Mouse (Mus musculus): ENCODE measurements at regions not wholly inside any gene's neighbourhood (a gene's known extent, or its start where the extent isn't known, plus 50 kb on each side); places are given as distances from the start of the nearest gene placed in this dataset.
A peak's percentile ranks its signal among the peaks of the same experiment; 100 is the strongest.

DNA sequence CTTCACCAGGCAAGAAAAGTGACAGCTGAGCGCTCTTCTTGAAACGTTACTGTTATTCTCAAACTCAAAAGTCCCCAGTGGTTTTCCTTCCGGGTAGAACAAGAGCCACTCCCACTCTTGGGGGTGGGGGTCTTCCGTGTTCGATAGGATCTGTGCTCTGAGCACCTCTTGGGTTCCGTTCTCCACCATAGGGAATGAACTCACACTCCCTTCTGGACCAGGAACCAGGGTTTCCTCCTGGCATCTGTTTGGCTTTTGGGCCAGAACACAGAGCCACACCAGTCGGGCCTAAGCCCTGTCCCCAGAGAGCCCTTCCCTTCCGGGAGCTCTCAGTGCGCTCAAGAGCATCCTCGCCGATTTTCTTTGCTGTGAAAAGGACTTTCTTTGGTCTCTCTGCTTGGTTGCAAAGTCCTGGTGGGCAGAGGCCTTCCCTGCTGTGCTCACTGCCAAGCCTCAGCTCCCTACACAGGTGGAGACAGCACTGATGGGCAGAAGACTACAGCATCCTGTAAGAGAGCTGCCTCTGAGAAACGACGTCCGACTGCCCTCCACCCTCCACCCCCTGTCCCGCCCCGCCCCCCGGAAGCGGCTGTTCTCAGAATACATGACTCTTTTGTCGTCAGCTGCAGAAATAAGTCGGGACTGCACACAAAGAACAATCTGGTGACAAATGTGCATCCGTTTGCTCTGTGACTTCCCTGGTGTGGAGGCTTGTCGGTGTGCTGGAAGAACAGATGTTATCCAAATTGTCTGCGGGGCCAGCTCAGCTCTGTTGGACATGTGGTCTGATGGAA, 90.9 kb upstream of the Lef1 start:
- DNase-seq (ENCODE audit: low spot score): peak; percentile 35
- no peak overlapping the region for H3K27ac ChIP-seq (ENCODE audit: low read depth, low read length)
- H3K9ac ChIP-seq (ENCODE audit: low read depth, low read length): no peak overlapping the region

DNA sequence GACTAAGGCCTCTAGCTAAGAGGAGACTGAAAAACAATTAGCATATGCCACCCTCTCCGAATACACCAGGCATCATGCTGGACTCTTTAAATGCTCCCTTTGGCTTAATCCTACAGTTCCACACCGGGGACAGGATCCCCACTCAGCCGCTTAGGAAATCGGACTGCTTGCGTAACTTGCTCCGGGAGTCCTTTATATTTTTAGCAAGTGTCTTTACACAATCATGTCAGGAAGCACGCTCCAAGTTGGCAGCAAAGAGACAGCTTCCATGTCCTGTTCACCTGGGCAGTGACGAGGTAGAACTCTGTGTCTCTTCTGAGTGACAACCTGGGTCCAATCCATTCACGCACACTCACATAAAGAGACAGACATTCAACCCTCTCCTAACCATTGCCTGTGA, 92.4 kb upstream of the Lef1 start:
- H3K4me1 ChIP-seq (replicated peaks; ENCODE audit: control insufficient read depth, insufficient read depth, low read length): no peaks in the 10 kb centered on the region
- no peak for ATAC-seq (replicated peaks; ENCODE audit: low FRiP score)
- no peak overlapping the region for H3K4me3 ChIP-seq (ENCODE audit: low read depth, low read length)
- 73% methylated on average over 9 of the region's 9 CpGs for WGBS
- no peaks in the 10 kb centered on the region for H3K36me3 ChIP-seq (ENCODE audit: control insufficient read depth, insufficient read depth, low read length)
- H3K27ac ChIP-seq (ENCODE audit: low read depth, low read length): no peak overlapping the region
- no peak for DNase-seq (ENCODE audit: low spot score)
- H3K9ac ChIP-seq (ENCODE audit: low read depth, low read length): no peak overlapping the region
- H3K9me3 ChIP-seq (ENCODE audit: control insufficient read depth, low read length): no peaks in the 10 kb centered on the region
- no peaks in the 10 kb centered on the region for H3K27me3 ChIP-seq (replicated peaks; ENCODE audit: control insufficient read depth, insufficient read depth, low read length)
- no peak overlapping the region for H3K4me2 ChIP-seq

More for the DNA sequence above, 90.9 kb upstream of the Lef1 start:
- H3K27me3 ChIP-seq (replicated peaks; ENCODE audit: control insufficient read depth, insufficient read depth, low read length): no peaks in the 10 kb centered on the region
- H3K36me3 ChIP-seq (ENCODE audit: control insufficient read depth, insufficient read depth, low read length): no peaks in the 10 kb centered on the region
- peak overlapping the region; percentile 26; the same call in 1 of the 2 replicates for H3K4me3 ChIP-seq (ENCODE audit: low read depth, low read length)
- H3K9me3 ChIP-seq (ENCODE audit: control insufficient read depth, low read length): no peaks in the 10 kb centered on the region
- no peaks in the 10 kb centered on the region for H3K4me1 ChIP-seq (replicated peaks; ENCODE audit: control insufficient read depth, insufficient read depth, low read length)
- peak overlapping the region; percentile 59 for H3K4me2 ChIP-seq
- 17% methylated on average over 23 of the region's 23 CpGs for WGBS
- ATAC-seq (replicated peaks; ENCODE audit: low FRiP score): peak; percentile 47; the same call in 1 of the 2 replicates

- no peak overlapping the region for H3K9ac ChIP-seq (ENCODE audit: low read depth, low read length)
- 66% methylated on average over 10 of the region's 10 CpGs for WGBS
- H3K4me1 ChIP-seq (replicated peaks; ENCODE audit: control insufficient read depth, insufficient read depth, low read length): no peaks in the 10 kb centered on the region
- no peak overlapping the region for H3K27ac ChIP-seq (ENCODE audit: low read depth, low read length)
- H3K4me3 ChIP-seq (ENCODE audit: low read depth, low read length): no peak overlapping the region
- no peaks in the 10 kb centered on the region for H3K27me3 ChIP-seq (replicated peaks; ENCODE audit: control insufficient read depth, insufficient read depth, low read length)
- H3K9me3 ChIP-seq (ENCODE audit: control insufficient read depth, low read length): no peaks in the 10 kb centered on the region
- H3K36me3 ChIP-seq (ENCODE audit: control insufficient read depth, insufficient read depth, low read length): no peaks in the 10 kb centered on the region
- ATAC-seq (replicated peaks; ENCODE audit: low FRiP score) (no peak), DNase-seq (ENCODE audit: low spot score) (no peak)
- no peak overlapping the region for H3K4me2 ChIP-seq
Measured at GRCm38 (mm10) chr3:131016104-131016503, 94.2 kb upstream of the Lef1 start.

GRCm38 (mm10) chr3:131014092-131014716, 96.1 kb upstream of the Lef1 start:
- Histone ChIP-seq H3K9ac (ENCODE audit: low read depth, low read length) (no peak overlapping the region), H3K36me3 (ENCODE audit: control insufficient read depth, insufficient read depth, low read length) (no peaks in the 10 kb centered on the region), H3K9me3 (ENCODE audit: control insufficient read depth, low read length) (no peaks in the 10 kb centered on the region), H3K4me3 (ENCODE audit: low read depth, low read length) (no peak overlapping the region), H3K4me2 (no peak overlapping the region), H3K27ac (ENCODE audit: low read depth, low read length) (no peak overlapping the region), H3K4me1 (replicated peaks; ENCODE audit: control insufficient read depth, insufficient read depth, low read length) (no peaks in the 10 kb centered on the region), H3K27me3 (replicated peaks; ENCODE audit: control insufficient read depth, insufficient read depth, low read length) (no peaks in the 10 kb centered on the region)
- WGBS: 55% methylated on average over 12 of the region's 12 CpGs
- DNase-seq (ENCODE audit: low spot score) (no peak), ATAC-seq (replicated peaks; ENCODE audit: low FRiP score) (no peak)

DNA sequence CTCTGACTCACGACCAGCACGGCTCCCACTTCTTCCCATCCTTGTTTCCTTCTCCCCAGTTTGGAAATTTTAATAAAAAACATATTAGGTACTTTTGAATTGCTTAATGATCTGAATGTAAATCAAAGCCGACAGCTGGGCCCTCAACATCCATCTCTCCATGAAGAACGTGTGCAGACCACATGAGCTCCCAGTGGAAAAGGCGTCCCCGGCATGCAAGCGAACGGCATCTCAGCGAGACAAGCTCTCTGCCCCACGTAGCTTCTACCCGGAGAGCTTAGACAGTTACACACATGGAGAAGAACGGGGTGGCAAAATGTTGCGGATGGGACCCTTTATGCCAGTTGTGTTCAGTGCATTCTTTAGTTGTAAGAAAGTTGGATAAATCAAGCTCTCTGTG, 109.6 kb upstream of the Lef1 start:
- Histone ChIP-seq H3K4me1 (replicated peaks; ENCODE audit: control insufficient read depth, insufficient read depth, low read length) (no peaks in the 10 kb centered on the region), H3K4me2 (no peak overlapping the region), H3K9me3 (ENCODE audit: control insufficient read depth, low read length) (no peaks in the 10 kb centered on the region), H3K9ac (ENCODE audit: low read depth, low read length) (no peak overlapping the region), H3K27me3 (replicated peaks; ENCODE audit: control insufficient read depth, insufficient read depth, low read length) (no peaks in the 10 kb centered on the region), H3K4me3 (ENCODE audit: low read depth, low read length) (no peak overlapping the region), H3K27ac (ENCODE audit: low read depth, low read length) (no peak overlapping the region), H3K36me3 (ENCODE audit: control insufficient read depth, insufficient read depth, low read length) (no peaks in the 10 kb centered on the region)
- DNase-seq (ENCODE audit: low spot score) (no peak), ATAC-seq (replicated peaks; ENCODE audit: low FRiP score) (no peak)
- 83% methylated on average over 13 of the region's 13 CpGs for WGBS

DNA sequence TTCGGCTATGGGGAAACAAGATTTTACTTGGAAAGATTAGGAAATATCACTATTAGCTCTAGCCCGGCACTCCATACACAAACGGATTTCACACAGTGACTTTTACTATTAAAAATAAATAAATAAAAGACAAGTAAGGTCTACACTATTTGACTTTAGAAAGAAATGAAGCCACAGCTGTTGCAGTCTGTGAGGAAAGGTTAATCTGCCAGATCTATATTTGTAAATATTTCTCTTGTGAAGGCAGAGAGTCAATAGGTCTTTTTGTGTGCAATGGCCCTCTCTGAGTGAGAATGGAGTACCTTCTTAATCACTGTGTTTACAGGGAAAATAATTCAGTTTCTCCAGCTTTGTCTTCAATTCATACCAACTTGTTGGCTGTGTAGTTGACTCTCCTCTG, 110.0 kb upstream of the Lef1 start:
- no peak overlapping the region for H3K4me2 ChIP-seq
- ATAC-seq (replicated peaks; ENCODE audit: low FRiP score) (no peak), DNase-seq (ENCODE audit: low spot score) (no peak)
- WGBS: 74% methylated on average over 3 of the region's 3 CpGs
- no peaks in the 10 kb centered on the region for H3K9me3 ChIP-seq (ENCODE audit: control insufficient read depth, low read length)
- no peaks in the 10 kb centered on the region for H3K36me3 ChIP-seq (ENCODE audit: control insufficient read depth, insufficient read depth, low read length)
- no peaks in the 10 kb centered on the region for H3K27me3 ChIP-seq (replicated peaks; ENCODE audit: control insufficient read depth, insufficient read depth, low read length)
- no peak overlapping the region for H3K4me3 ChIP-seq (ENCODE audit: low read depth, low read length)
- H3K9ac ChIP-seq (ENCODE audit: low read depth, low read length): no peak overlapping the region
- no peak overlapping the region for H3K27ac ChIP-seq (ENCODE audit: low read depth, low read length)
- H3K4me1 ChIP-seq (replicated peaks; ENCODE audit: control insufficient read depth, insufficient read depth, low read length): no peaks in the 10 kb centered on the region

GRCm38 (mm10) chr3:130999818-131000217, 110.5 kb upstream of the Lef1 start:
- no peaks in the 10 kb centered on the region for H3K4me1 ChIP-seq (replicated peaks; ENCODE audit: control insufficient read depth, insufficient read depth, low read length)
- no peak overlapping the region for H3K9ac ChIP-seq (ENCODE audit: low read depth, low read length)
- WGBS: 80% methylated on average over 6 of the region's 6 CpGs
- no peak overlapping the region for H3K4me3 ChIP-seq (ENCODE audit: low read depth, low read length)
- no peaks in the 10 kb centered on the region for H3K9me3 ChIP-seq (ENCODE audit: control insufficient read depth, low read length)
- H3K4me2 ChIP-seq: no peak overlapping the region
- no peak for DNase-seq (ENCODE audit: low spot score)
- H3K27ac ChIP-seq (ENCODE audit: low read depth, low read length): no peak overlapping the region
- ATAC-seq (replicated peaks; ENCODE audit: low FRiP score): no peak
- H3K27me3 ChIP-seq (replicated peaks; ENCODE audit: control insufficient read depth, insufficient read depth, low read length): no peaks in the 10 kb centered on the region
- H3K36me3 ChIP-seq (ENCODE audit: control insufficient read depth, insufficient read depth, low read length): no peaks in the 10 kb centered on the region

- Histone ChIP-seq H3K9me3 (ENCODE audit: control insufficient read depth, low read length) (no peaks in the 10 kb centered on the region), H3K27me3 (replicated peaks; ENCODE audit: control insufficient read depth, insufficient read depth, low read length) (no peaks in the 10 kb centered on the region), H3K36me3 (ENCODE audit: control insufficient read depth, insufficient read depth, low read length) (no peaks in the 10 kb centered on the region), H3K4me2 (no peak overlapping the region), H3K4me3 (ENCODE audit: low read depth, low read length) (no peak overlapping the region), H3K9ac (ENCODE audit: low read depth, low read length) (no peak overlapping the region), H3K4me1 (replicated peaks; ENCODE audit: control insufficient read depth, insufficient read depth, low read length) (no peaks in the 10 kb centered on the region), H3K27ac (ENCODE audit: low read depth, low read length) (no peak overlapping the region)
- whole genome bisulfite sequencing: 59% methylated on average over 9 of the region's 10 CpGs
- ATAC-seq (replicated peaks; ENCODE audit: low FRiP score): no peak
- DNase-seq (ENCODE audit: low spot score): no peak
Measured at GRCm38 (mm10) chr3:130998433-130998832, 111.8 kb upstream of the Lef1 start.

- H3K36me3 ChIP-seq (ENCODE audit: control insufficient read depth, insufficient read depth, low read length): no peaks in the 10 kb centered on the region
- ATAC-seq (replicated peaks; ENCODE audit: low FRiP score) (no peak), DNase-seq (ENCODE audit: low spot score) (no peak)
- no peaks in the 10 kb centered on the region for H3K9me3 ChIP-seq (ENCODE audit: control insufficient read depth, low read length)
- no peak overlapping the region for H3K9ac ChIP-seq (ENCODE audit: low read depth, low read length)
- no peaks in the 10 kb centered on the region for H3K4me1 ChIP-seq (replicated peaks; ENCODE audit: control insufficient read depth, insufficient read depth, low read length)
- WGBS: 52% methylated on average over 11 of the region's 11 CpGs
- no peak overlapping the region for H3K27ac ChIP-seq (ENCODE audit: low read depth, low read length)
- H3K4me3 ChIP-seq (ENCODE audit: low read depth, low read length): no peak overlapping the region
- H3K4me2 ChIP-seq: no peak overlapping the region
- no peaks in the 10 kb centered on the region for H3K27me3 ChIP-seq (replicated peaks; ENCODE audit: control insufficient read depth, insufficient read depth, low read length)
Measured at GRCm38 (mm10) chr3:130996786-130997185, 113.5 kb upstream of the Lef1 start.

Data from liver, embryonic 11.5 days (tissue).